Mouse (Mus musculus): ENCODE data around the gene Rab12.
A peak's percentile ranks its signal among the peaks of the same experiment; 100 is the strongest.
"Not testable (repeated sequence)": the region's sequence is repeated elsewhere in the genome, so short reads cannot be mapped to it uniquely, and the experiment has no call there.

Gene Rab12

GRCm38 (mm10) chr17:66519554-66520553 is at the start of gene Rab12:
TSS of gene Rab12 (minus strand) at chr17:66519729.
- peak; percentile 77 to 84 for DNase-seq (ENCODE audit: low spot score in 2 of 2)

DNA sequence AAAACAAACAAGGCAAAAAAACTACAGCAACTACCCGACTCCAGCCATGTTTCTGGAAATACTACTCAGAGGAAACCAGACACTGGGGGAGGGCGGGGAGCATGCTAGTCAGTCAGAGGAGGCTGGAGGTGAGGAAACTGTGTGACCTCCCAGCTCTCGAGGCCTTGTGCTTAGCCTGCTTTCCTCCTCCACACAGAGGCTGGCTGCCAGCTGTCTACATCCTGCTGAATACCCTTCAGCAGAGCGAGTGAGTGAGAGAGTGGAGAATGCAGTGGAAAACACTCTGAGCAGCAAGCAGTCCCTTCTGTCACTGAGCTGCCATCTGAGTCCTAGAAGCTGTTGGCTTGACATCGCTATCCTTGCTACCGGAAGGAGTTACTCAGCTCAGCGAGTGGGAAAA is 44.7 kb upstream of the Rab12 start:
- DNase-seq (ENCODE audit: low spot score in 2 of 2): no peak

DNA sequence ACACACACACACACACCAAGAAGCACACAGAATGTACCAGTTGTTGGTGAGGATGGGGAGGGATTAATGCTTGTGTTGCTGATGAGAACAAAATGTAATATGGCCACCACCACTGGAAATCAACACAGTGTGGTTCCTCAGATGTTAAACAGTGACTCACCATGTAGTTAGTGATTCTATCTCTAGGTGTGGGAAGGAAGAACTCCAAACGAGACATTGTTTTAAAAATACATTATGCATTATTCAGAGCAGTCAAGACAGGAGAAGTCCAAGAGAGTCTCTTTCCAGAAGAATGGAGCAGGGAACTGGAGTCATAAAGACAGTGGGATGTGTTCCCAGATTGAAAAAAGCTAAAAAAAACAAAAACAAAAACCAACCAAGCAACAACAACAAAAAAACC is 44.0 kb upstream of the Rab12 start:
- no peak for DNase-seq (ENCODE audit: low spot score in 2 of 2)

GRCm38 (mm10) chr17:66561380-66561779 is 41.9 kb upstream of the Rab12 start:
- no peak for DNase-seq (ENCODE audit: low spot score in 2 of 2)

- peak in 1 of 2 experiments; percentile 16 for DNase-seq (ENCODE audit: low spot score in 2 of 2)
Measured at GRCm38 (mm10) chr17:66558404-66559317, 39.1 kb upstream of the Rab12 start.

- no peak for DNase-seq (ENCODE audit: low spot score in 2 of 2)
Measured at GRCm38 (mm10) chr17:66552690-66553089, 33.2 kb upstream of the Rab12 start.

GRCm38 (mm10) chr17:66550486-66550885 is 31.0 kb upstream of the Rab12 start:
- no peak for DNase-seq (ENCODE audit: low spot score in 2 of 2)

- no peak for DNase-seq (ENCODE audit: low spot score in 2 of 2)
Measured at GRCm38 (mm10) chr17:66532285-66532684, 12.8 kb upstream of the Rab12 start.

- no peak for DNase-seq (ENCODE audit: low spot score in 2 of 2)
Measured at GRCm38 (mm10) chr17:66523396-66523795, 3.9 kb upstream of the Rab12 start.

DNA sequence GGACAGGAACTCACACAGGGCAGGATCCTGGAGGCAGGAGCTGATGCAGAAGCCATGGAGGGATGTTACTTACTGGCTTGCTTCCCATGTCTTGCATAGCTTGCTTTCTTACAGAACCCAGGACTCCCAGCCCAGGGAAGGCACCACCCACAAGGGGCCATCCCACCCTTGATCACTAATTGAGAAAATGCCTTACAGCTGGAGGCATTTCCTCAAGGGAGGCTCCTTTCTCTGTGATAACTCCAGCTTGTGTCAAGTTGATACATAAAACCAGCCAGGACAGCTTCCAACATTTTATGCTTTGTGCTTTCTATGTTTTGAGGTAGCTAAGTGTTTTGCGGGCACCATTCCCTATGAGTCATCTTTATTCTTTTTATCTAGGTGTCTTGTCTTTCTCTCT is 3.1 kb upstream of the Rab12 start:
- DNase-seq (ENCODE audit: low spot score in 2 of 2): not testable (repeated sequence)

GRCm38 (mm10) chr17:66518877-66519553 is 514 bp downstream of the Rab12 start:
- DNase-seq (ENCODE audit: low spot score in 2 of 2): peak; percentile 27 to 34

DNA sequence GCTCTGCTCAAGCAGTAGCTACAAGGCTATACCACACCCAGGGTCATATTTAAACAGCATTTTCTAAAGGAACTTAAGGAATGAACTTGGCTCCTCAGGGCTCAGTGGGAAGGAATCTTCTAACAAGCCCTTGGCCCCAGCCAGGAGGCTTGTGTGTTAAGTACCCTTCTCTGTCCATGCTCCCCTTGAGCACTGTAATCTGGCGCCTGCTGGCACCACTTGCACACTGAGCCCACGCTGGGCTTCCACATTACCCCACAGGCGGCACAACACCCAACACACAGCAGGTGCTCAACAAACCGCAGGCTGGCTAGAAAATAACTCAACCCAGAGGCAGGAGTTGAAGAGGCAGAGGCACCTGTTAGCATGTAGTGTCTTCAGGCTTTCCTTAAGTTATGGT is 2.6 kb downstream of the Rab12 start:
- no peak for DNase-seq (ENCODE audit: low spot score in 2 of 2)

- DNase-seq (ENCODE audit: low spot score in 2 of 2): no peak
Measured at GRCm38 (mm10) chr17:66514288-66514995, 5.1 kb downstream of the Rab12 start.

- peak; percentile 18 to 19 for DNase-seq (ENCODE audit: low spot score in 2 of 2)
Measured at GRCm38 (mm10) chr17:66512202-66512956, 7.2 kb downstream of the Rab12 start.

DNA sequence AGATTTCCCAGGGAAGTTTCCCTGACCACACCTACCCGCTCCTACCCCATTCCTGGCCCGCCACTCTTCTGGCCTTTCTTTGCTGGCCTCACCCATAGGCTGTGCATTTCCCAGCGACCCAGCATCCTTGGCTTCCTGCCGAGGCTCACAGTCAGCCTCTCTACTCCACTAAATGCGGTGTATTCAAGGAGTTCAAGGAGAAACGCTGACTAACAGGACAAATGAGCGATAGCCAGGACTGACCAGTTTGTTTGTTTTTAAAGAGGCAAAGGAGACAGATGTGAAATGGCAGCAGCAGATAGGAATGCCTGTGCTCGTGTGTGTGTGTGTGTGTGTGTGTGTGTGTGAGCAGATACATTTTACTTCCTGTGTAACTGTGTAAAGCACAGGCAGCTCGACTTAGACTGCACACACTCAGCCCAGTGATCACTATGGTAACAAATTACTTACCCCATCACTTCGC is 9.3 kb downstream of the Rab12 start:
- no peak for DNase-seq (ENCODE audit: low spot score in 2 of 2)

- DNase-seq (ENCODE audit: low spot score in 2 of 2): no peak
Measured at GRCm38 (mm10) chr17:66507049-66507954, 12.2 kb downstream of the Rab12 start.

- no peak for DNase-seq (ENCODE audit: low spot score in 2 of 2)
Measured at GRCm38 (mm10) chr17:66504964-66505363, 14.6 kb downstream of the Rab12 start.

DNA sequence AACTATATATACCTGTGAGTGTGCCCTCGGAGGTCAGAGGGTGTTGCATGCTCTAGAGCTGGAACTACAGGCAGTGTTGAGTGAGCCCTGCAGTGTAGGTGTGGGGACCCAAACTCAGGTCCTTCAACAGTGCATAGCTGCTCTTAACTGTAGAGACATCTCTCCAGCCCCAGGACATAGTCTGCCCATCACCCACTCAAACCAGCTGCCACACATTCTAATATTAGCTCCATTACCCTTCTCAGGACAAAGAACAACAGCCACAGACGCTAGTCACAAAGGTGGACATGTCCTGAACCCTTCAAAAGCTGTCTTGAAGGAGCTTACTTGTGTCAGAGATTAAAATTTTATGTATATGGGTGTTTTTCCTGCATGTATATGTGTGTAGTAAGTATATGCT is 15.3 kb downstream of the Rab12 start:
- no peak for DNase-seq (ENCODE audit: low spot score in 2 of 2)

DNA sequence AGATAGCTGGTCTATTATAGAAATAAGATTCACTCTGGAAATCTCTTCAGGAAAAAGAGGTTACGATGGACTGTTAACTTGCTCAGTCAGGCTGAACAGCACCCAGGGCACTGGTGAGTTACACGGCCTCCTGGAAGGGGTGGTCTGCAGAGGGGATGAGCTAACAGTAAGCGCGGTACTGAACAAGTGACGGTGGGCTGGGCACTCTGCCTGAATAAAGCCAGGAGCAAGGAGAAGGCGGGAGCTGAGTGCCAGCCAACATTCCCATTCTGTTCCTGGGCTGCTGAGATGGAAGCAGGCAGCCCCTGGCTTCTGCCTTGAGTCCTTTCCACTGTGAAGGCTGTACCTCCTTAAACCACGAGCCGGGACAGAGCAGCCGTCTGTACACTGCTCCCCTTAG is 16.1 kb downstream of the Rab12 start:
- no peak for DNase-seq (ENCODE audit: low spot score in 2 of 2)

All from natural killer cell, adult 2 months (primary cell).